Mouse (Mus musculus): ENCODE data around the gene Armcx3. TPM values are rescaled to one million over a fixed set of nuclear protein-coding genes. Genes with fewer than 3 reads are reported as not detected.

Gene Armcx3
- total RNA-seq, 4 experiments from 2014 or later = 18.1 to 20.0 (median 19.3) TPM

Small RNA genes lying within 50 kb of the gene (microRNA-seq; reads per million reads assigned to microRNA genes)
- not detected for gene Mir7093

Other genes with a start within 250 kb of the Armcx3 start
- 10 to 100 TPM in 1 of 4 experiments, 1 to 10 TPM in 3; 7.9 to 12.2 (median 9.1) TPM for gene Timm8a1, start 214.7 kb upstream of the Armcx3 start, total RNA-seq (2022)
- under 1 TPM in 2 of 4 experiments, not detected in 2; 0.22 to 0.27 TPM for gene Btk, start 173.0 kb upstream of the Armcx3 start, total RNA-seq (2022)
- 100 to 1,000 TPM in 3 of 4 experiments, 10 to 100 TPM in 1; 80.7 to 125 (median 107) TPM for gene Rpl36a, start 170.9 kb upstream of the Armcx3 start, total RNA-seq (2022)
- gene Gla, start 155.5 kb upstream of the Armcx3 start, total RNA-seq (2022) = 1 to 10 TPM; 2.0 to 2.6 (median 2.3) TPM
- 10 to 100 TPM; 46.0 to 54.3 (median 50.3) TPM for gene Hnrnph2, start 155.4 kb upstream of the Armcx3 start, total RNA-seq (2022)
- 1 to 10 TPM; 5.5 to 9.5 (median 7.6) TPM for gene Armcx4, start 70.1 kb upstream of the Armcx3 start, total RNA-seq (2022)
- gene Armcx1, start 38.6 kb upstream of the Armcx3 start, total RNA-seq (2022) = 1 to 10 TPM in 3 of 4 experiments, under 1 TPM in 1; 0.92 to 2.2 (median 1.6) TPM
- 1 to 10 TPM in 3 of 4 experiments, under 1 TPM in 1; 0.96 to 2.1 (median 1.7) TPM for gene Armcx6, start 5.2 kb upstream of the Armcx3 start, total RNA-seq (2022)
- 1 to 10 TPM; 1.4 to 2.3 (median 1.5) TPM for gene Armcx2, start 52.6 kb downstream of the Armcx3 start, total RNA-seq (2022)
- not detected for gene Nxf2, start 208.2 kb downstream of the Armcx3 start, total RNA-seq (2022)